Mouse (Mus musculus) heart, postnatal 0 days (tissue): ENCODE data around the gene Prpsap1.

Experiments used
- CTCF ChIP-seq: IDR thresholded peaks from 2 replicates; pipeline ENCODE4 v1.5.1; 2016; ENCODE audit warnings: antibody characterized with exemption, control low read depth, low read depth
- EP300 ChIP-seq: IDR thresholded peaks from 2 replicates; pipeline ENCODE4 v1.6.1; 2016; ENCODE audit warnings: antibody characterized with exemption, low read depth

DNA sequence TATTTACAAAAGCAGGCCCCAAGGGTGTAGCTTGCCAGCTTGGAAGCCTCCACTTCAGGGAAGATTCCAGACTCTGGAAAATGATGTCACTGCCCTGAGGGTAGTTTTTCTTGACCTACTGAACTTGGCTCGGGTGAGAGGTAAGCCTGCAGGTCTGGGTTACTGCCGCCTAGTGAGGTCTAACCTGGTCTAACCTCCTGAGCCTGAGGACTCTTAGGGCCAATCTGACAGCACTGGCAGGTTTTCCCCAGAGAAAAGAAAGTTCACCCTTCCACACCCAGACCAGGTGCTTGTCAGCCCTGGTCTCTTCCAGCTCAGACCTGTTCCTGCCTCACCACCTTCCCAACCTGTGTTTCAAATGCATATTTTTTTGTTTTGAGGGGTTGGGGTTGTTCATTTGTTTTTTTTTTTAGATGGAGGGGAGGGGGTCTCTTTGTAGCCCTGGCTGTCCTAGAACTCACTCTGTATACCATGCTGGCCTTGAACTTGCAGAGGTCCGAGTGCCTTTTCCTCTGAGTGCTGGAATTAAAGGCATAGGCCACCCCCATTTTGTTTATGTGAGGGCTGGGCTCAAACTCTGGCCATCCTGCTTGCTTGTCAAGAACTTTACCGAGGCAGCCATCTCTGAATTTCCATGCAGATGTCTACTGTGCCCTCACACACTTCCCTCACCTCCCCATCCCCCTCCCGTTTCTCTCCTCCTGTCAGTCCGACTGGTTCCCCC, 67.0 kb downstream of the Prpsap1 start:
- no peak for TF ChIP-seq CTCF
- TF ChIP-seq EP300: no peak
